Comparison of ENCODE assay signal across 9 mouse cellular contexts in the genomic region with DNA sequence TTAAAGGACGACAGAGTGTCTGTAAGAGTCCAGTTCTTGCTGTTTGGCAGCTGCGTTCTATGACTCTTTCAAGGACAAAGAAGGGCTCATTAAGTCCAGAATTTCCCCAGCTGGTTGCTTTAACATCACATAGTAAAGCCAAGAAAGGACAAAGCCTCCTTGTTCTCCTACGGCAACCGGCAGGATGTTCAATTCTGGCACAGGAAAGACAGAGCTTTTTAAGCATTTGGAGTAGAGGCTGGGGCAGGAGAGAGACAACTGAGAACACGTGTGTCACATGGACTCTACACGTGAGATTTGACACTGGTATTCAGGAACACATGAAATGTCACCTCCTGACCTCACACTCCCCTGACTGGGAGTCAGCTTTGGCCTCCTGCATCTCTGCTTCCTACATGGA.
A peak's percentile ranks its signal among the peaks of the same experiment; 100 is the strongest.
DNase-seq lines count a peak whose midpoint lies in the region; ATAC-seq and TF ChIP-seq lines count a peak whose summit lies in the region.
"Had no signal": no experiment of that assay in that cellular context is flagged by ENCODE, and none has a peak within 500 bp of the region (broad histone marks: within the 10 kb centered on the region; RNA-seq: fewer than 3 reads in every experiment).

No protein-coding gene starts in this region.

- H3K9ac ChIP-seq in midbrain, embryonic 11.5 days (ENCODE audit: low read length), result no peak overlapping the region
- no peak overlapping the region for H3K9ac ChIP-seq in hindbrain, postnatal 0 days (replicated peaks; ENCODE audit: low read length)

- peak; percentile 6 for DNase-seq in adrenal gland, postnatal 14 days
- no peak for DNase-seq in adrenal gland, adult 18-20 months (ENCODE audit: low spot score in 2 of 2)
- no peak for DNase-seq in midbrain, embryonic 11.5 days (ENCODE audit: low spot score, missing footprints)
- DNase-seq in midbrain, embryonic 10.5 days (ENCODE audit: low spot score), result no peak
- DNase-seq in hindbrain, postnatal 0 days (ENCODE audit: low spot score), result peak; percentile 70
- peak; percentile 51 for DNase-seq in skeletal muscle tissue, adult 2 months (ENCODE audit: low read depth, low spot score)
- no peak for DNase-seq in thymus, postnatal 10 days (ENCODE audit: low spot score in 2 of 2)

- no peaks in the 10 kb centered on the region for H3K36me3 ChIP-seq in midbrain, embryonic 11.5 days (ENCODE audit: control insufficient read depth, insufficient read depth, low read length)
- H3K36me3 ChIP-seq in midbrain, embryonic 10.5 days, result no peaks in the 10 kb centered on the region
- H3K36me3 ChIP-seq in hindbrain, postnatal 0 days (ENCODE audit: insufficient read depth, low read length), result no peaks in the 10 kb centered on the region

- 46% methylated on average over 6 of the region's 6 CpGs for WGBS in midbrain, embryonic 11.5 days
- 59% methylated on average over 6 of the region's 6 CpGs for WGBS in midbrain, embryonic 10.5 days
- 17% methylated on average over 6 of the region's 6 CpGs for WGBS in hindbrain, postnatal 0 days

- H3K4me3 ChIP-seq in midbrain, embryonic 11.5 days (ENCODE audit: low read depth, low read length), result no peak overlapping the region
- no peak overlapping the region for H3K4me3 ChIP-seq in midbrain, embryonic 10.5 days
- no peak overlapping the region for H3K4me3 ChIP-seq in hindbrain, postnatal 0 days (ENCODE audit: low read length)

- no peak overlapping the region for H3K4me2 ChIP-seq in midbrain, embryonic 11.5 days
- H3K4me2 ChIP-seq in hindbrain, postnatal 0 days (ENCODE audit: low read depth, low read length), result no peak overlapping the region

- H3K4me1 ChIP-seq in midbrain, embryonic 11.5 days (ENCODE audit: control insufficient read depth, insufficient read depth, low read length), result no peaks in the 10 kb centered on the region
- peaks cover 5% of the 10 kb centered on the region; the same call in 1 of the 2 replicates for H3K4me1 ChIP-seq in midbrain, embryonic 10.5 days
- no peaks in the 10 kb centered on the region for H3K4me1 ChIP-seq in hindbrain, postnatal 0 days (ENCODE audit: insufficient read depth, low read length)

- no peaks in the 10 kb centered on the region for H3K27me3 ChIP-seq in midbrain, embryonic 11.5 days (ENCODE audit: control insufficient read depth, insufficient read depth, low read length)
- no peaks in the 10 kb centered on the region for H3K27me3 ChIP-seq in midbrain, embryonic 10.5 days (ENCODE audit: low read depth, poor library complexity, severe bottlenecking)
- H3K27me3 ChIP-seq in hindbrain, postnatal 0 days (ENCODE audit: insufficient read depth, low read length), result no peaks in the 10 kb centered on the region

- no peaks in the 10 kb centered on the region for H3K9me3 ChIP-seq in midbrain, embryonic 11.5 days (ENCODE audit: control insufficient read depth, low read length)
- no peaks in the 10 kb centered on the region for H3K9me3 ChIP-seq in midbrain, embryonic 10.5 days (replicated peaks)
- H3K9me3 ChIP-seq in hindbrain, postnatal 0 days (ENCODE audit: low read length), result no peaks in the 10 kb centered on the region

- no peak overlapping the region for H3K27ac ChIP-seq in midbrain, embryonic 11.5 days (ENCODE audit: low read depth, low read length)
- H3K27ac ChIP-seq in midbrain, embryonic 10.5 days (replicated peaks), result no peak overlapping the region
- peak overlapping the region; percentile 23; the same call in 1 of the 2 replicates for H3K27ac ChIP-seq in hindbrain, postnatal 0 days
- H3K27ac ChIP-seq: macrophage had no signal

- peak; percentile 57; the same call in 1 of the 2 replicates for ATAC-seq in midbrain, embryonic 11.5 days (ENCODE audit: low FRiP score)
- ATAC-seq in hindbrain, postnatal 0 days, result peak; percentile 91
- no peak for ATAC-seq in activated CD4-positive, CD25-positive, alpha-beta regulatory T cell, adult 4 months

- TF ChIP-seq CTCF in hindbrain, postnatal 0 days (IDR thresholded peaks at IDR 0.05; ENCODE audit: low read depth), result no peak

Comparison
In these comparisons a context has a peak if more than half of its experiments do, and no peak if none do; other contexts are left out.
1. DNase-seq: peak in adrenal gland, postnatal 14 days (single experiment), hindbrain, postnatal 0 days (single experiment) and skeletal muscle tissue, adult 2 months (single experiment); none in adrenal gland, adult 18-20 months (0 of 2), midbrain, embryonic 11.5 days (single experiment), midbrain, embryonic 10.5 days (single experiment) and thymus, postnatal 10 days (0 of 2).